Mouse (Mus musculus) midbrain, embryonic 11.5 days (tissue): ENCODE measurements around the gene Kcnk2. TPM values are rescaled to one million over a fixed set of nuclear protein-coding genes. Genes with fewer than 3 reads are reported as not detected.

Experiments
- ATAC-seq: fragments of 200-750 bp; cut with Nextera tagmentation; 2 replicates; pipeline ENCODE4 v1.8.0; 2017; ENCODE audit warnings: moderate TSS enrichment, moderate library complexity; ENCODE audit not compliant: low FRiP score
- DNase-seq: peaks from one replicate; pipeline ENCODE4 v3.0.0; 2015; ENCODE audit warnings: low spot score; ENCODE audit errors: missing footprints
- H3K27ac ChIP-seq: fragments of 300-500 bp; sonication (generic); 2 replicates; pipeline ENCODE4 v1.5.1; 2014; ENCODE audit warnings: low read depth, low read length
- H3K27me3 ChIP-seq: fragments of 300-500 bp; sonication (generic); 2 replicates; pipeline ENCODE4 v1.6.1; 2014; ENCODE audit warnings: mild to moderate bottlenecking, low read length, moderate library complexity, mixed read lengths; ENCODE audit not compliant: control insufficient read depth, insufficient read depth
- H3K36me3 ChIP-seq: fragments of 300-500 bp; sonication (generic); 2 replicates; pipeline ENCODE4 v1.6.1; 2014; ENCODE audit warnings: mild to moderate bottlenecking, low read length, moderate library complexity, mixed read lengths; ENCODE audit not compliant: control insufficient read depth, insufficient read depth
- H3K4me1 ChIP-seq: fragments of 300-500 bp; sonication (generic); 2 replicates; pipeline ENCODE4 v1.6.1; 2014; ENCODE audit warnings: low read length; ENCODE audit not compliant: control insufficient read depth, insufficient read depth
- H3K4me2 ChIP-seq: fragments of 300-500 bp; sonication (generic); 2 replicates; pipeline ENCODE4 v1.6.1; 2014; ENCODE audit warnings: mild to moderate bottlenecking, moderate library complexity
- H3K4me3 ChIP-seq: fragments of 300-500 bp; sonication (generic); 2 replicates; pipeline ENCODE4 v1.5.1; 2014; ENCODE audit warnings: low read depth, low read length
- H3K9ac ChIP-seq: fragments of 300-500 bp; sonication (generic); 2 replicates; pipeline ENCODE4 v1.6.1; 2014; ENCODE audit warnings: low read length
- H3K9me3 ChIP-seq: fragments of 300-500 bp; sonication (generic); 2 replicates; pipeline ENCODE4 v1.6.1; 2016; ENCODE audit warnings: low read length; ENCODE audit not compliant: control insufficient read depth
- WGBS: fragments of 180-500 bp; shearing (Covaris S2); extraction: QIAGEN DNeasy Blood & Tissue Kit; methylation state at CpG from one replicate; pipeline ENCODE4 v1.1.7; 2014; 5-methylcytosine and 5-hydroxymethylcytosine counted together
- polyA plus RNA-seq: library from polyadenylated mRNA; unstranded; fragments of >200 nt; fragmentation: Nextera tagmentation; extraction: Ambion mirVana; gene quantifications from 2 replicates; pipeline ENCODE4 v1.2.1, GENCODE M21; 2014

Kcnk2 gene
- polyA plus RNA-seq, 1 experiment from 2014 or later, result 5.2 TPM

DNA sequence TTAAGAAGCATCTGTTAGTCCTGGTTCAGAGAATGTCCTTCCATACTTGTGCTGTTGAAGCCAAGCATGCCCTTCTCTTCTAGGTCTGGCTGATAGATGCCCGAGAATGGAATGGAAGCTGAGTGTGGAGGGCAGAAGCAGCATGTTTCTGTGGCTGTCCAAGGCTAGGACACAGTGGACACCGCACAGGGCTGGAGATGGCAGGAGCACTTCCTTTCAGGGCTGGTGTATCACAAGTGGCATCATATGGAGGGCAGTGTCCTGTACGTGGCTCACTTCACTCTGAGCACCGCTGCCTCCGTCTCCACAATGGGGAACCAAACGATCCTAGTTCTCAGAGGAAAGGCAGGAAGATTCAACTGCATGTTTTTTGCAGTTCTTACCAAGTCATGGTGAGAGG is 7.8 kb upstream of the Kcnk2 start:
- Histone ChIP-seq H3K27ac (no peak overlapping the region), H3K4me3 (no peak overlapping the region), H3K27me3 (no peaks in the 10 kb centered on the region), H3K4me2 (no peak overlapping the region), H3K36me3 (no peaks in the 10 kb centered on the region), H3K9ac (no peak overlapping the region), H3K4me1 (no peaks in the 10 kb centered on the region), H3K9me3 (no peaks in the 10 kb centered on the region)
- no peak for DNase-seq
- 94% methylated on average over 6 of the region's 6 CpGs for WGBS
- ATAC-seq, result no peak

DNA sequence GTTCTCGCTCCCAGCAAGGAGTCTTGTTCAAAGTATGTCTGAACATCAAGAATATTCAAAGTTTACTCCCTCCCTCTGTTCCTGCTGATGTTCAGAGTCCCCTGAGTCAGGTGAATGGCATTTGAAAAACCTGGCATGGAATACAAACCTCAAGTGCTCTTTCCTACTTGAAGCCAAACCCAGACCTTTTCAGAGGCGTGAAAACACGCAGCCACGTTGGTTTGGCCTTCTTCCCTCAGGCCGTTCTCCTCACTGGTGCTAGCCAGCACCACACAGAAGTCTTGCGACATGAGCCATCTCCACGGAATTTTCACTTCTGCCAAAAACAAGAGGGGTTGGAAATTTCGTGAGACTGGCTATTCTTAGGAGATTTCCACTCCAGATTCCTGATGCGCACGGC is 3.1 kb upstream of the Kcnk2 start:
- WGBS, result 85% methylated on average over 10 of the region's 10 CpGs
- no peaks in the 10 kb centered on the region for H3K27me3 ChIP-seq
- H3K27ac ChIP-seq, result no peak overlapping the region

DNA sequence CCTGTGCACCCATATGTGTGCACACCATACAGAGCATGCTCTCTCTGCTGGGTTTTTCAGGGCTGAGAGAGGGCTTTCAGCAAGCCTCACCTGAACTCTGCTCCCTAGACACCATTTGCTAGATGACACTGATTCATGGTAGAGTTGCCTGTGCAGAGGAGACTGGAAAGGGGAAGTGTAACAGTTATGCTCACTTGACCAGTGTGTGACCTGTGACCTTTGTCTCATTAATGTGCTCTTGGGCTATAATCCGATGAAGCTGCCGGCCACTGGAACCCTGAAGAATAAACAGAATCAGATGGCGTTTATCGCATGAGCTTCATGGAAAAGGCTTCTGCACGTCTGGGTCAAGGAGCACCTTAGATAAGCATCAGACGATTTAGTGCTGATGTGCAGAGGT is 1.5 kb upstream of the Kcnk2 start:
- Histone ChIP-seq H3K9ac (no peak overlapping the region), H3K4me3 (no peak overlapping the region), H3K4me1 (no peaks in the 10 kb centered on the region), H3K36me3 (no peaks in the 10 kb centered on the region), H3K9me3 (no peaks in the 10 kb centered on the region), H3K27ac (no peak overlapping the region), H3K4me2 (no peak overlapping the region), H3K27me3 (no peaks in the 10 kb centered on the region)
- ATAC-seq (no peak), DNase-seq (no peak)
- WGBS, result 63% methylated on average over 6 of the region's 6 CpGs

More for the DNA sequence above, 3.1 kb upstream of the Kcnk2 start:
- no peaks in the 10 kb centered on the region for H3K9me3 ChIP-seq
- DNase-seq (no peak), ATAC-seq (no peak)
- no peak overlapping the region for H3K9ac ChIP-seq
- no peaks in the 10 kb centered on the region for H3K4me1 ChIP-seq
- H3K4me3 ChIP-seq, result no peak overlapping the region
- no peak overlapping the region for H3K4me2 ChIP-seq
- no peaks in the 10 kb centered on the region for H3K36me3 ChIP-seq

DNA sequence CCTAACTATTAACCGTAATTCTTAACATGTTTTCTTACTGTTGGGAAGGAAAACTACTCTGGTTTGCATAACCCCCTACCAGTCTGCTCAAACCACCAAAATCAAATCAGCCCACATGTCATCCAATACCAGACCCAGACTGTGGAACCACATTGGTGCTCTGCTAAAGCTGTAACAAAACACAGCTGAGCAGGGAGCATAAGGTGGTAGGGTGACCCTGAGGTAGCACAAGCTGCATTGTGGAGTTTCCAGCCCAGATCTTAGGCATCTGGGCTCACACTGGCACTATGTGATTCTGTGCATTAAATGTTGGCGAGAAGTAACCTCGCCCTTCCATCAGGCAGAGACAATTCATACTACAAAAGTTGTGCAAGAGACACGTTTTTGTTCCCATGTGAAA is 1.1 kb upstream of the Kcnk2 start:
- H3K4me2 ChIP-seq, result no peak overlapping the region
- no peaks in the 10 kb centered on the region for H3K27me3 ChIP-seq
- no peaks in the 10 kb centered on the region for H3K9me3 ChIP-seq
- H3K4me1 ChIP-seq, result no peaks in the 10 kb centered on the region
- no peak overlapping the region for H3K4me3 ChIP-seq
- no peak for ATAC-seq
- WGBS, result 81% methylated on average over 4 of the region's 4 CpGs
- H3K9ac ChIP-seq, result no peak overlapping the region
- no peaks in the 10 kb centered on the region for H3K36me3 ChIP-seq
- DNase-seq, result no peak
- no peak overlapping the region for H3K27ac ChIP-seq

GRCm38 (mm10) chr1:189386848-189387247 is 15.2 kb downstream of the Kcnk2 start:
- DNase-seq (no peak), ATAC-seq (no peak)
- no peaks in the 10 kb centered on the region for H3K27me3 ChIP-seq
- no peaks in the 10 kb centered on the region for H3K36me3 ChIP-seq
- no peaks in the 10 kb centered on the region for H3K4me1 ChIP-seq
- 92% methylated on average over 10 of the region's 10 CpGs for WGBS
- H3K4me3 ChIP-seq, result no peak overlapping the region
- no peak overlapping the region for H3K27ac ChIP-seq
- no peaks in the 10 kb centered on the region for H3K9me3 ChIP-seq
- H3K9ac ChIP-seq, result no peak overlapping the region
- H3K4me2 ChIP-seq, result no peak overlapping the region

GRCm38 (mm10) chr1:189386141-189386540 is 15.9 kb downstream of the Kcnk2 start:
- no peak overlapping the region for H3K9ac ChIP-seq
- no peak overlapping the region for H3K4me3 ChIP-seq
- no peaks in the 10 kb centered on the region for H3K36me3 ChIP-seq
- no peaks in the 10 kb centered on the region for H3K27me3 ChIP-seq
- no peak overlapping the region for H3K4me2 ChIP-seq
- no peaks in the 10 kb centered on the region for H3K9me3 ChIP-seq
- DNase-seq (no peak), ATAC-seq (no peak)
- 94% methylated on average over 2 of the region's 2 CpGs for WGBS
- H3K27ac ChIP-seq, result no peak overlapping the region
- no peaks in the 10 kb centered on the region for H3K4me1 ChIP-seq

DNA sequence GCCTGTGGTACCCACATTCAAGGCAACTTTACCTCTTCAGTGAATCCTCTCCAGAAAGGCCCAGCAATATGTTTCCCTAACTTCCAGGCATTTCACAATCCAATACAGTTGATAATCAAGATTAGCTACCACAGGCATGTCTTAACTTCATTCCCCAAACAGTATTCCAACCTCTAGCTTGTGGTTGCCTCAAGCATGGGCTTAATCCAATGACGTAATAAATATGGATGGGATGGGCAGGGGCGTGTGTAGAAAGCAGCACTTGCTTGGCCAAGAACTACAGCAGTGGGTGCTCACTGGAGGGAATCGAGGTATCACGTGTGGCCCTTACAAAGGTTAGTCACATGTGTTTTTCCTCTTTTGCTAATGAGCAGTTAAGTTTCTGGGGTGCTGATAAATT is 34.4 kb downstream of the Kcnk2 start:
- no peaks in the 10 kb centered on the region; the same call in 1 of the 2 replicates for H3K4me1 ChIP-seq
- no peak overlapping the region for H3K4me3 ChIP-seq
- DNase-seq, result no peak
- H3K27me3 ChIP-seq, result no peaks in the 10 kb centered on the region
- no peak overlapping the region for H3K9ac ChIP-seq
- ATAC-seq, result no peak
- WGBS, result 87% methylated on average over 4 of the region's 4 CpGs
- H3K36me3 ChIP-seq, result no peaks in the 10 kb centered on the region
- H3K4me2 ChIP-seq, result no peak overlapping the region
- H3K9me3 ChIP-seq, result no peaks in the 10 kb centered on the region
- H3K27ac ChIP-seq, result no peak overlapping the region

DNA sequence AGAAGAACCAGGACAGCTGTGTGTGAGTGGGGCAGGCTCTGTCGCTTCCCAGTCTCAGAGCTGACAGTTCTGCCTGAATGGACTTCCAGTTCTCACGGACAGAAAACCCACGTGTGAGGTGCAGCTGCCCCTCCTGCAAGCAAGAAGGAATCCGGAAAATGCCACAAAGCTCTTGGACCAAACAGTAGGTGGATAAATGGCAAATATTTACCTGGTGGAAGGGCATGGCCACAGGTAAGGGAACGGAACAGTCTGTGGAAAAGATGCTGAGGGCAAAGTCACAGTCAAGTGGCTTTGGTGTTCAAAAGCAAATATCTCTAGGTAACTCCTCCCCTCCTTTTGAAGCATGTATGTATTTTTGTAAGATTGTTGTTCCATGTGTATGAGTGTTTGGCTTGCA is 37.9 kb downstream of the Kcnk2 start:
- Histone ChIP-seq H3K27me3 (no peaks in the 10 kb centered on the region), H3K27ac (no peak overlapping the region), H3K9me3 (no peaks in the 10 kb centered on the region), H3K36me3 (no peaks in the 10 kb centered on the region), H3K4me1 (no peaks in the 10 kb centered on the region; the same call in 1 of the 2 replicates), H3K9ac (no peak overlapping the region), H3K4me2 (no peak overlapping the region), H3K4me3 (no peak overlapping the region)
- no peak for ATAC-seq
- no peak for DNase-seq
- 72% methylated on average over 5 of the region's 5 CpGs for WGBS

GRCm38 (mm10) chr1:189362579-189362978 is 39.5 kb downstream of the Kcnk2 start:
- DNase-seq (no peak), ATAC-seq (no peak)
- Histone ChIP-seq H3K9ac (no peak overlapping the region), H3K36me3 (no peaks in the 10 kb centered on the region), H3K9me3 (no peaks in the 10 kb centered on the region), H3K4me2 (no peak overlapping the region), H3K27me3 (no peaks in the 10 kb centered on the region), H3K4me3 (no peak overlapping the region), H3K27ac (no peak overlapping the region), H3K4me1 (no peaks in the 10 kb centered on the region; the same call in 1 of the 2 replicates)
- WGBS, result 76% methylated on average over 6 of the region's 6 CpGs

DNA sequence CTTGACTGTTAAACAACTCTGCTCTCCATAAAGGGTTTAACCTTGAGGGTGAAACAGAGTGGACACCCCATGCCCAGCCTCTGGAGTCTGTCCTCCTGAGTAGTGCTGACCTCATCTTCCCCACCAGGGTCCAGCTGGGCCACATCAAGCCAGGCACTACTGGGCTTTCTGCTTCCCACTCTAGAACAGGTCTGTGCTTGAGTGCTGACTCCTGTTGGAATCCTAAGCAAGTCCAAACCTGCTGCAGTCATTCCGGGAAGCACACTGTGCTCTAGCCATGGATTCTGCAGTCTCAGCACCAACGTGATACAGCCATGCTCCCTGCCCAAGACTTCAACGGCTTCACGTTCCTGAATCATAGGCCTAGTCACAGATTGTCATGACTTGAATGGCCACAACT is 42.4 kb downstream of the Kcnk2 start:
- Histone ChIP-seq H3K9ac (no peak overlapping the region), H3K4me2 (no peak overlapping the region), H3K9me3 (no peaks in the 10 kb centered on the region), H3K4me1 (no peaks in the 10 kb centered on the region; the same call in 1 of the 2 replicates), H3K27me3 (no peaks in the 10 kb centered on the region), H3K36me3 (no peaks in the 10 kb centered on the region), H3K4me3 (no peak overlapping the region), H3K27ac (no peak overlapping the region)
- no peak for DNase-seq
- WGBS, result 87% methylated on average over 4 of the region's 4 CpGs
- no peak for ATAC-seq
